Mouse (Mus musculus) CH12.LX (cell line): ENCODE results near the gene Fam92b.

ENCODE experiments used
- CTCF ChIP-seq, 2 experiments: IDR thresholded peaks in 1 of 2; conservative IDR thresholded peaks in 1 of 2; 2 replicates each; pipeline ENCODE4 v1.5.1; 2011 to 2012; ENCODE audit warnings: low read depth in 2 of 2, low read length in 2 of 2, improper control_type of control experiment in 1 of 2, inconsistent platforms in 1 of 2, mild to moderate bottlenecking in 1 of 2, moderate library complexity in 1 of 2
- ELF1 ChIP-seq: IDR thresholded peaks from 2 replicates; pipeline ENCODE4 v1.6.1; 2014; ENCODE audit warnings: low read depth, mild to moderate bottlenecking, inconsistent platforms, low read length, improper control_type of control experiment
- EP300 ChIP-seq: IDR thresholded peaks from 2 replicates; pipeline ENCODE4 v1.6.1; 2011; ENCODE audit warnings: low read length, improper control_type of control experiment
- HCFC1 ChIP-seq: IDR thresholded peaks from 2 replicates; pipeline ENCODE4 v1.6.1; 2012; ENCODE audit warnings: low read depth, mild to moderate bottlenecking, inconsistent platforms, low read length, improper control_type of control experiment
- MAZ ChIP-seq: IDR thresholded peaks from 2 replicates; pipeline ENCODE4 v1.6.1; 2012; ENCODE audit warnings: low read depth, mild to moderate bottlenecking, inconsistent platforms, low read length, improper control_type of control experiment, moderate library complexity
- NELFE ChIP-seq: IDR thresholded peaks from 2 replicates; pipeline ENCODE4 v1.6.1; 2011; ENCODE audit warnings: low read depth, low read length, improper control_type of control experiment
- POLR2A ChIP-seq: IDR thresholded peaks from 2 replicates; pipeline ENCODE4 v1.6.1; 2011; ENCODE audit warnings: low read depth, mild to moderate bottlenecking, improper control_type of control experiment, low read length
- POLR2AphosphoS2 ChIP-seq: IDR thresholded peaks from 2 replicates; pipeline ENCODE4 v1.6.1; 2011; ENCODE audit warnings: low read depth, low read length, improper control_type of control experiment
- RCOR1 ChIP-seq: conservative IDR thresholded peaks from 2 replicates; pipeline ENCODE4 v1.6.1; 2012; ENCODE audit warnings: low read depth, mild to moderate bottlenecking, inconsistent platforms, low read length, improper control_type of control experiment
- USF2 ChIP-seq: conservative IDR thresholded peaks from 2 replicates; pipeline ENCODE4 v1.6.1; 2011; ENCODE audit warnings: low read depth, low read length, improper control_type of control experiment
- ZNF384 ChIP-seq: IDR thresholded peaks from 2 replicates; pipeline ENCODE4 v1.6.1; 2012; ENCODE audit warnings: low read depth, low read length, improper control_type of control experiment, inconsistent platforms

DNA sequence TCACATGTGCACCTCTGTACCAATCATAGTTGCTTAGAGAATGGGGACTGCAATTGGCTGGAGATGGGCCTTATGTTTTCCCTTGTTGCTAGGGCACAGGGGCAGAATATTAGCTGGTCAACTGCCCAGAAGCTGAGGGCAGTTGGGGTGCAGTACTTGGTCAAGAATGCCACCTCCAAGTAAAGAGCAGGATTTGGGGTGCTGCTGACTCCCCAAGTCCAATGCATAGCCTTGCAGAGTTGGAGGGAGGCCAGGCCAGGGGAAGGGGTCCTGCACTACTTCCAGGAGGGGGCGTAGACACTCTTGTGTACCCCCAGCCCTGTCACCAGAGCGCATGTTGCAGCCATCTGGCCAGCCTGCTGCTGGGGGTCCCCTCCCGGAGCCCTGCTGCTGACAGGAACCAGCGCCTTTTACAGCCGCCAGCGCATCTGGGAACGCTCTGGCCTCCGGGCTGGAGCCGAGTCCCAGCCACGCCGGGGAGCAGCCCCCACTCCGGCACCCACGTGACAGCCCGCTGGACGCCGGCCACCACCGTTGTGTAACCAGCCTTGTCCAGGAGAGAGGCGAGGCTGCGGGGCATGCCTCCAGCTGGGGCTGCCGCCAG is 13.6 kb upstream of the Fam92b start:
- no peak for TF ChIP-seq ELF1
- TF ChIP-seq POLR2AphosphoS2: no peak
- no peak for TF ChIP-seq CTCF (conservative IDR thresholded peaks at IDR 0.05 in 1 of 2, IDR thresholded peaks at IDR 0.05 in 1 of 2; ENCODE audit: low read depth in 2 of 2, low read length in 2 of 2)
- TF ChIP-seq POLR2A: no peak
- no peak for TF ChIP-seq EP300
- no peak for TF ChIP-seq ZNF384
- TF ChIP-seq HCFC1: no peak
- no peak for TF ChIP-seq MAZ
- no peak for TF ChIP-seq USF2
- TF ChIP-seq RCOR1: no peak
- TF ChIP-seq NELFE: no peak
